Mouse (Mus musculus) gastrocnemius, postnatal 25 days (tissue): ENCODE data around the gene Mroh9. TPM values are rescaled to one million over a fixed set of nuclear protein-coding genes. Genes with fewer than 3 reads are reported as not detected.

ENCODE experiments used
- total RNA-seq, 2 experiments: library from RNA; stranded (reverse); gene quantifications; 1 replicate in 1 of 2; 2 replicates in 1 of 2; pipeline ENCODE4 v1.2.3; 2021

Gene Mroh9
- total RNA-seq, 2 experiments from 2014 or later, result not detected

Other genes starting within 250 kb of the Mroh9 start
- gene Fmo1, start 219.1 kb downstream of the Mroh9 start, total RNA-seq, result 10 to 100 TPM; 10.4 to 20.2 TPM
- 10 to 100 TPM in 1 of 2 experiments, 1 to 10 TPM in 1; 9.1 to 14.6 TPM for gene Fmo2, start 186.9 kb downstream of the Mroh9 start, total RNA-seq
- gene Fmo6, start 148.2 kb downstream of the Mroh9 start, total RNA-seq, result not detected
- not detected for gene Fmo3, start 101.1 kb downstream of the Mroh9 start, total RNA-seq
- gene Prrx1, start 228.0 kb upstream of the Mroh9 start, total RNA-seq, result 10 to 100 TPM; 35.5 to 43.2 TPM